11 mouse cellular contexts compared by ENCODE assay signal in genomic region chr10:127879155-127879688, GRCm38 (mm10). TPM values are rescaled to one million over a fixed set of nuclear protein-coding genes. Genes with fewer than 3 reads are reported as not detected.
DNase-seq lines count a peak whose midpoint lies in the region; ATAC-seq and TF ChIP-seq lines count a peak whose summit lies in the region.
"Had no signal": no experiment of that assay in that cellular context is flagged by ENCODE, and none has a peak within 500 bp of the region (broad histone marks: within the 10 kb centered on the region; RNA-seq: fewer than 3 reads in every experiment).

No protein-coding gene starts in this region.

- H3K4me1 ChIP-seq in testis, adult 2 months (ENCODE audit: control insufficient read depth, insufficient read depth, low read length), result no peaks in the 10 kb centered on the region
- peaks cover 5% of the 10 kb centered on the region; the same call in 1 of the 2 replicates for H3K4me1 ChIP-seq in intestine, embryonic 14.5 days (replicated peaks; ENCODE audit: control insufficient read depth, insufficient read depth, low read length)
- H3K4me1 ChIP-seq in liver, embryonic 11.5 days (replicated peaks; ENCODE audit: control insufficient read depth, insufficient read depth, low read length), result peaks cover 16% of the 10 kb centered on the region

- ATAC-seq in intestine, embryonic 14.5 days (replicated peaks; ENCODE audit: low FRiP score, low TSS enrichment, low read depth), result peak; percentile 67
- ATAC-seq in liver, embryonic 11.5 days (replicated peaks; ENCODE audit: low FRiP score), result peak; percentile 82

- TF ChIP-seq CTCF in testis, adult 2 months (IDR thresholded peaks at IDR 0.05; ENCODE audit: control insufficient read depth, insufficient read depth, insufficient replicate concordance, low read depth, low read length), result no peak

- no peak overlapping the region for H3K4me3 ChIP-seq in testis, adult 2 months (ENCODE audit: control insufficient read depth, low read depth, low read length)
- no peak overlapping the region for H3K4me3 ChIP-seq in intestine, embryonic 14.5 days (ENCODE audit: low read depth, low read length)
- H3K4me3 ChIP-seq in liver, embryonic 11.5 days (ENCODE audit: low read depth, low read length), result no peak overlapping the region

- no peaks in the 10 kb centered on the region for H3K36me3 ChIP-seq in testis, adult 2 months (ENCODE audit: control insufficient read depth, insufficient read depth, low read length)
- no peaks in the 10 kb centered on the region for H3K36me3 ChIP-seq in intestine, embryonic 14.5 days (ENCODE audit: control insufficient read depth, insufficient read depth, low read length)
- H3K36me3 ChIP-seq in liver, embryonic 11.5 days (ENCODE audit: control insufficient read depth, insufficient read depth, low read length), result no peaks in the 10 kb centered on the region

- H3K9ac ChIP-seq in intestine, embryonic 14.5 days (ENCODE audit: low read length), result no peak overlapping the region
- no peak overlapping the region for H3K9ac ChIP-seq in liver, embryonic 11.5 days (ENCODE audit: low read depth, low read length)

- H3K9me3 ChIP-seq in intestine, embryonic 14.5 days (ENCODE audit: control insufficient read depth, low read length), result no peaks in the 10 kb centered on the region
- no peaks in the 10 kb centered on the region for H3K9me3 ChIP-seq in liver, embryonic 11.5 days (ENCODE audit: control insufficient read depth, low read length)

- WGBS in intestine, embryonic 14.5 days, result 63% methylated on average over 3 of the region's 3 CpGs
- WGBS in liver, embryonic 11.5 days, result 56% methylated on average over 3 of the region's 3 CpGs

- H3K4me2 ChIP-seq in intestine, embryonic 14.5 days (ENCODE audit: low read length), result peak overlapping the region; percentile 13; the same call in 1 of the 2 replicates
- H3K4me2 ChIP-seq in liver, embryonic 11.5 days, result no peak overlapping the region

- peak; percentile 35; the same call in 1 of the 2 replicates for TF ChIP-seq POLR2A in testis, adult 2 months (IDR thresholded peaks at IDR 0.05; ENCODE audit: control insufficient read depth, low read depth, low read length)

- DNase-seq in testis, postnatal 14 days (ENCODE audit: low spot score), result no peak
- no peak for DNase-seq in intestine, embryonic 14.5 days (ENCODE audit: low spot score)
- no peak for DNase-seq in liver, embryonic 11.5 days (ENCODE audit: low spot score)
- peak; percentile 52 for DNase-seq in testis, postnatal 10 days (ENCODE audit: low spot score)
- no peak for DNase-seq in embryo, embryonic 10.5 days (ENCODE audit: low spot score)
- DNase-seq in adrenal gland, postnatal 25 days, result no peak
- DNase-seq in right cerebral cortex, postnatal 25 days, result no peak
- DNase-seq: embryo, embryonic 11 days had no signal

- H3K27me3 ChIP-seq in testis, adult 2 months (ENCODE audit: control insufficient read depth, insufficient read depth, low read length), result no peaks in the 10 kb centered on the region
- no peaks in the 10 kb centered on the region for H3K27me3 ChIP-seq in intestine, embryonic 14.5 days (replicated peaks; ENCODE audit: control insufficient read depth, insufficient read depth, low read length)
- H3K27me3 ChIP-seq in liver, embryonic 11.5 days (replicated peaks; ENCODE audit: control insufficient read depth, insufficient read depth, low read length), result no peaks in the 10 kb centered on the region

- H3K27ac ChIP-seq in testis, adult 2 months (ENCODE audit: control insufficient read depth, insufficient read depth, low read depth, low read length), result no peak overlapping the region
- H3K27ac ChIP-seq in intestine, embryonic 14.5 days (ENCODE audit: low read depth), result peak overlapping the region; percentile 77; the same call in 1 of the 2 replicates
- no peak overlapping the region for H3K27ac ChIP-seq in liver, embryonic 11.5 days (ENCODE audit: low read depth, low read length)

RNA-seq across cellular contexts. Expression of gene Rdh7, which starts 9.4 kb away (rescaled TPM):
- polyA plus RNA-seq in testis, adult 2 months (2012; rRNA removed), result not detected in 2 replicates
- polyA plus RNA-seq in intestine, embryonic 14.5 days (2014; fragmentation: Nextera tagmentation; extraction: Ambion mirVana), result 0.14 TPM in 1 of 2 replicates, not detected in the other
- 0.14 TPM in 1 of 2 replicates, not detected in the other for polyA plus RNA-seq in liver, embryonic 11.5 days (2014; fragmentation: Nextera tagmentation; extraction: Ambion mirVana)
- total RNA-seq in adrenal gland, postnatal 25 days (2021), result 5.8 TPM in 1 of 2 replicates, not detected in the other
- total RNA-seq: layer of hippocampus, adult 18-20 months had no signal

RNA-seq across cellular contexts. Expression of gene Rdh16f2, which starts 12.9 kb away (rescaled TPM):
- 0.23 and 0.26 TPM in 2 replicates for polyA plus RNA-seq in testis, adult 2 months (2012; rRNA removed)
- polyA plus RNA-seq in intestine, embryonic 14.5 days (2014; fragmentation: Nextera tagmentation; extraction: Ambion mirVana), result 0.14 TPM in 1 of 2 replicates, not detected in the other
- polyA plus RNA-seq in liver, embryonic 11.5 days (2014; fragmentation: Nextera tagmentation; extraction: Ambion mirVana), result not detected in 2 replicates
- not detected in 2 replicates for total RNA-seq in adrenal gland, postnatal 25 days (2021)
- total RNA-seq: gastrocnemius, adult 8-10 months; layer of hippocampus, adult 18-20 months had no signal

RNA-seq across cellular contexts. Expression of gene Sdr9c7, which starts 19.1 kb away (rescaled TPM):
- polyA plus RNA-seq in testis, adult 2 months (2012; rRNA removed), result 0.38 and 0.49 TPM in 2 replicates
- not detected in 2 replicates for polyA plus RNA-seq in intestine, embryonic 14.5 days (2014; fragmentation: Nextera tagmentation; extraction: Ambion mirVana)
- polyA plus RNA-seq in liver, embryonic 11.5 days (2014; fragmentation: Nextera tagmentation; extraction: Ambion mirVana), result not detected in 2 replicates
- total RNA-seq in adrenal gland, postnatal 25 days (2021), result 0.82 and 2.6 TPM in 2 replicates
- total RNA-seq: gastrocnemius, adult 8-10 months; layer of hippocampus, adult 18-20 months had no signal

RNA-seq across cellular contexts. Expression of gene Rdh19, which starts 29.5 kb away (rescaled TPM):
- polyA plus RNA-seq in testis, adult 2 months (2012; rRNA removed), result not detected in 2 replicates
- polyA plus RNA-seq in intestine, embryonic 14.5 days (2014; fragmentation: Nextera tagmentation; extraction: Ambion mirVana), result not detected in 2 replicates
- not detected in 2 replicates for polyA plus RNA-seq in liver, embryonic 11.5 days (2014; fragmentation: Nextera tagmentation; extraction: Ambion mirVana)
- total RNA-seq in adrenal gland, postnatal 25 days (2021), result not detected in 2 replicates
- total RNA-seq: gastrocnemius, adult 8-10 months; layer of hippocampus, adult 18-20 months had no signal
